Mouse (Mus musculus) heart, embryonic 13.5 days (tissue): ENCODE data around the gene Anp32a. TPM values are rescaled to one million over a fixed set of nuclear protein-coding genes. Genes with fewer than 3 reads are reported as not detected.

Experiments used
- ATAC-seq: fragments of 200-750 bp; cut with Nextera tagmentation; 2 replicates; pipeline ENCODE4 v1.8.0; 2017; ENCODE audit warnings: moderate TSS enrichment; ENCODE audit not compliant: insufficient number of reproducible peaks, low FRiP score, low TSS enrichment; ENCODE audit errors: extremely low read depth
- H3K27ac ChIP-seq: fragments of 300-500 bp; sonication (generic); replicated peaks from 2 replicates; pipeline ENCODE4 v1.5.1; 2015; ENCODE audit warnings: moderate library complexity, mild to moderate bottlenecking, inconsistent platforms
- H3K27me3 ChIP-seq: fragments of 300-500 bp; sonication (generic); replicated peaks from 2 replicates; pipeline ENCODE4 v1.6.1; 2015; ENCODE audit warnings: mild to moderate bottlenecking, inconsistent platforms
- H3K36me3 ChIP-seq: fragments of 300-500 bp; sonication (generic); 2 replicates; pipeline ENCODE4 v1.6.1; 2015; ENCODE audit warnings: mild to moderate bottlenecking, inconsistent platforms
- H3K4me1 ChIP-seq: fragments of 300-500 bp; sonication (generic); 2 replicates; pipeline ENCODE4 v1.6.1; 2015; ENCODE audit warnings: inconsistent platforms
- H3K4me2 ChIP-seq: fragments of 300-500 bp; sonication (generic); 2 replicates; pipeline ENCODE4 v1.6.1; 2015; ENCODE audit warnings: inconsistent platforms, mild to moderate bottlenecking, moderate library complexity
- H3K4me3 ChIP-seq: fragments of 300-500 bp; sonication (generic); 2 replicates; pipeline ENCODE4 v1.5.1; 2015; ENCODE audit warnings: moderate library complexity, mild to moderate bottlenecking, inconsistent platforms
- H3K9ac ChIP-seq: fragments of 300-500 bp; sonication (generic); 2 replicates; pipeline ENCODE4 v1.6.1; 2015; ENCODE audit warnings: inconsistent platforms, mild to moderate bottlenecking, moderate library complexity
- H3K9me3 ChIP-seq: fragments of 300-500 bp; sonication (generic); 2 replicates; pipeline ENCODE4 v1.6.1; 2016; ENCODE audit warnings: inconsistent platforms
- WGBS: fragments of 180-500 bp; shearing (Covaris S2); methylation state at CpG from one replicate; pipeline ENCODE4 v1.1.7; 2015; ENCODE audit warnings: mixed read lengths; 5-methylcytosine and 5-hydroxymethylcytosine counted together
- polyA plus RNA-seq: library from polyadenylated mRNA; unstranded; fragments of >200 nt; fragmentation: Nextera tagmentation; extraction: Ambion mirVana; gene quantifications from 2 replicates; pipeline ENCODE4 v1.2.1, GENCODE M21; 2015

Gene Anp32a
- polyA plus RNA-seq, 1 experiment from 2014 or later: 150 TPM

- Histone ChIP-seq H3K9me3 (no peaks in the 10 kb centered on the region), H3K36me3 (peaks cover 33% of the 10 kb centered on the region), H3K4me1 (peaks cover 93% of the 10 kb centered on the region), H3K27me3 (no peaks in the 10 kb centered on the region), H3K9ac (no peak overlapping the region), H3K4me2 (no peak overlapping the region), H3K27ac (0 out of 2 replicates have a peak overlapping the region, but pooled peaks have one; percentile 10), H3K4me3 (no peak overlapping the region)
- no peak for ATAC-seq
- 62% methylated on average over 9 of the region's 9 CpGs for WGBS
These were observed 29.1 kb downstream of the Anp32a start for GRCm38 (mm10) chr9:62370186-62370585.

GRCm38 (mm10) chr9:62370648-62371280 lies 29.7 kb downstream of the Anp32a start:
- Histone ChIP-seq H3K9me3 (no peaks in the 10 kb centered on the region), H3K4me1 (peaks cover 87% of the 10 kb centered on the region), H3K27me3 (no peaks in the 10 kb centered on the region), H3K36me3 (peaks cover 39% of the 10 kb centered on the region), H3K9ac (no peak overlapping the region), H3K4me2 (no peak overlapping the region), H3K4me3 (no peak overlapping the region), H3K27ac (0 out of 2 replicates have a peak overlapping the region, but pooled peaks have one; percentile 10)
- no peak for ATAC-seq
- WGBS: 48% methylated on average over 6 of the region's 6 CpGs

DNA sequence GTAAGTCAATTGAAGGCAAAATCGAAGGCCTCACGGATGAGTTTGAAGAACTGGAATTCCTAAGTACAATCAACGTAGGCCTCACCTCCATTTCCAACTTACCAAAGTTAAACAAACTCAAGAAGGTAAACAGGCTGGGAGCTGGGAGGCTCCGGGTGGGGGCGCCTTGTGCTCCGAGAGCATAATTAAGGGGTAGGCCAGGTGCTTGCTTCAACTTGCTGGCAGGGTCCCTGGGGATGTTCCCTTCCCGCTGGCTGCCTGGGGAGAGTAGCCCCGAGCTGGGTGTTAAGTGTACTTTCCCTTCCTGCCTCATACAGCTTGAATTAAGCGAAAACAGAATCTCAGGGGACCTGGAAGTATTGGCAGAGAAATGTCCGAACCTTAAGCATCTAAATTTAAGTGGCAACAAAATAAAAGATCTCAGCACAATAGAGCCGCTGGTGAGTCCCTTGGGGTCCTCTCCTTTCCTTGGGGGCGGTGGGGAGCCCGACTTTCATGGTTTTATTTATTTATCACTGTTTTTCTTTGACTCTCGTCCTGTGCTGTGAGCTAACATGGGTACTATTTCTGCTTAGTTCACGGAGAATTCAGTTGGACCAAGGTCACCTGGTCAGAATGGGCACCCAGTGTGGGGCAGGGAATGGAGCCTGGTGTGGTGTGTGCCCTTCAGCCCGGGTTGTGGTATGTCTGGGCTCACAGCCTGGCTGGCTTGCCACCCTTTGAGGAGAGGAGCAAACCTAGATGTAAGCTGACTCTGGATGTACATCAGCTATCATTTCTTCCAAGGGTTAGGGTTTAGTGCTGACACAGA lies 30.9 kb downstream of the Anp32a start:
- Histone ChIP-seq H3K4me1 (peaks cover 75% of the 10 kb centered on the region), H3K27me3 (no peaks in the 10 kb centered on the region), H3K36me3 (peaks cover 50% of the 10 kb centered on the region), H3K9ac (no peak overlapping the region; the same call in 1 of the 2 replicates), H3K4me2 (no peak overlapping the region), H3K4me3 (no peak overlapping the region), H3K9me3 (no peaks in the 10 kb centered on the region), H3K27ac (no peak overlapping the region)
- ATAC-seq: no peak
- 77% methylated on average over 16 of the region's 16 CpGs for WGBS

DNA sequence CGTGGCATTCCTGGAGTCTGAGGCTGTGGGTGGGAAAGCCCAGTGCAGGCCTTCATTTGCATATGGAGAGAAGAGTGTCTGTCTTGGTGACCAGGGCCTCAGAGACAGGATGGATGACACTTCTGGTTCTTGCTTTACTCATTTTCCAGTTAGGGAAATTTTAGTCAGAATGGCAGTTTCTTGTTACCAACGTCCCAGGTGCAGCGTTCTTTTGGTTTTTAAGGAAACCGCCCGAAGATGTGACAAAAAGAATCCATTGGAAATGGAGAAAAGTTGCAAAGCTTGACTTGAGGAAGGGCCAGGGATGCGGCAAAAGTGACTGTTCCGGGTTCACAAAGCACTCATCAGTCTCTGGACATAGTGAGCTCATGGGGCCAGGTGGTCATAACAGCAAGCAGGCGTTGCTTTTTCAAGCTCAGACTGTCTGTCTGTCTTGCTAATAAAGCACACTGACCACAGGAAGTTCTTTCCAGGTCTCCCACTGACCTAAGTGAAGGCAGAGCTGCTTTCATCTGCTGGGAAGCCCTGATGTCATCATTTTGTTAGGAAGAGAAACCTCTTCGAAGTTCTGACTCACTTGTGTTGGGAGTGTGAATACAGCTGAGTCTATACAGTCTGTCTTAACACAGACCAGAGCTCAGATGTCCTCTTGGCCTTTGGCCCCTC lies 31.6 kb downstream of the Anp32a start:
- Histone ChIP-seq H3K27me3 (no peaks in the 10 kb centered on the region), H3K4me3 (no peak overlapping the region), H3K36me3 (peaks cover 58% of the 10 kb centered on the region), H3K27ac (peak overlapping the region; percentile 39; the same call in 1 of the 2 replicates), H3K9me3 (no peaks in the 10 kb centered on the region), H3K9ac (no peak overlapping the region), H3K4me1 (peaks cover 68% of the 10 kb centered on the region), H3K4me2 (no peak overlapping the region)
- 77% methylated on average over 9 of the region's 9 CpGs for WGBS
- ATAC-seq: no peak

GRCm38 (mm10) chr9:62373222-62374123 lies 32.4 kb downstream of the Anp32a start:
- Histone ChIP-seq H3K36me3 (peaks cover 66% of the 10 kb centered on the region), H3K9me3 (no peaks in the 10 kb centered on the region), H3K27ac (peak overlapping the region; percentile 51), H3K4me2 (no peak overlapping the region), H3K4me1 (peaks cover 60% of the 10 kb centered on the region), H3K27me3 (no peaks in the 10 kb centered on the region), H3K9ac (no peak overlapping the region), H3K4me3 (no peak overlapping the region)
- ATAC-seq: no peak
- WGBS: 52% methylated on average over 18 of the region's 18 CpGs

GRCm38 (mm10) chr9:62374276-62374675 lies 33.2 kb downstream of the Anp32a start:
- no peak for ATAC-seq
- peak overlapping the region; percentile 33; the same call in 1 of the 2 replicates for H3K27ac ChIP-seq
- peaks cover 52% of the 10 kb centered on the region for H3K4me1 ChIP-seq
- no peak overlapping the region for H3K4me2 ChIP-seq
- peaks cover 71% of the 10 kb centered on the region for H3K36me3 ChIP-seq
- H3K9ac ChIP-seq: no peak overlapping the region
- 63% methylated on average over 3 of the region's 3 CpGs for WGBS
- no peaks in the 10 kb centered on the region for H3K9me3 ChIP-seq
- no peaks in the 10 kb centered on the region for H3K27me3 ChIP-seq
- no peak overlapping the region for H3K4me3 ChIP-seq

DNA sequence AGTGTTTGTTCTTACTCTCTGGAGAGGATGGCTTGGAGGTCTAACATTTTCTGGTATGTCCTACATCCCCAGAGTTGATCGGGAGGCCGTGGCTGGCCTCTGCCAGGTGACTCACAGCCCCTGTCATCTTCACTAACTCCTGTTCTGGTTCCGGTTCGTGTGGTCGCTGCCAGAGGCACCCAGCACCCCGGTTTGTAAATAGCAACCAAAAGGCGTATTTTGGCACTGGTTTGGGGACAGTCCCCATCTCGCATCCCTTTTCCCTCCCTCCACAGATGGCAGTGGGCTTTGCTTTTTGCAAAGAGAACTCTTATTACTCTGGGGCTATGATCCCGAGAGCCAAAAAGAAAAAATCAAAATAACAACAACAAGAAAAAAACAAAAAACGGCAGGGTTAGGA lies 36.8 kb downstream of the Anp32a start:
- H3K36me3 ChIP-seq: peaks cover 75% of the 10 kb centered on the region
- H3K4me1 ChIP-seq: peaks cover 54% of the 10 kb centered on the region
- H3K4me3 ChIP-seq: no peak overlapping the region
- no peaks in the 10 kb centered on the region for H3K9me3 ChIP-seq
- H3K27ac ChIP-seq: no peak overlapping the region
- WGBS: 92% methylated on average over 10 of the region's 10 CpGs
- H3K27me3 ChIP-seq: no peaks in the 10 kb centered on the region
- no peak for ATAC-seq
- no peak overlapping the region for H3K4me2 ChIP-seq
- H3K9ac ChIP-seq: no peak overlapping the region

DNA sequence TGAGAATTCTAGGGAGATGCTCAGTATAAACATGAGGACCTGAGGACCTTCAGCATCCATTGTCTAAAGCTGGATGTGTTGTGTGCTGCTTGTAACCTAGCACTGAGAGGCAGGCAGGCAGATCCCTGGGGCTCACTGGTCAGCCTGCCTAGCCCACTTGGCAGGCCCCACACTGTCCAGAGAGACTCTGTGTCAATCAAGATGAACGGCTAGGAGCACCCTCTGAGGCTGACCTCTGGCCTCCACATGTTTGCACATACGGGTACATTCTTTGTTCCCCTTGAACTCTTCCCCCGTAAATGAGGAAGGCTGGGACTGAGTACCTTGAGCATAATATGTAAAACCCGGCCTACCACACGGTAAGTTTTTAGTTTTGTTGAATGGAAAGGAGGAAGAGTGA lies 39.3 kb downstream of the Anp32a start:
- H3K4me2 ChIP-seq: no peak overlapping the region
- ATAC-seq: no peak
- H3K9ac ChIP-seq: peak overlapping the region; percentile 24; the same call in 1 of the 2 replicates
- peaks cover 52% of the 10 kb centered on the region for H3K36me3 ChIP-seq
- H3K4me1 ChIP-seq: peaks cover 33% of the 10 kb centered on the region
- no peaks in the 10 kb centered on the region for H3K9me3 ChIP-seq
- peak overlapping the region; percentile 82 for H3K27ac ChIP-seq
- H3K4me3 ChIP-seq: no peak overlapping the region
- no peaks in the 10 kb centered on the region for H3K27me3 ChIP-seq
- WGBS: 67% methylated on average over 5 of the region's 5 CpGs

GRCm38 (mm10) chr9:62381402-62381913 lies 40.4 kb downstream of the Anp32a start:
- Histone ChIP-seq H3K4me3 (no peak overlapping the region), H3K36me3 (peaks cover 41% of the 10 kb centered on the region), H3K4me2 (peak overlapping the region; percentile 15; the same call in 1 of the 2 replicates), H3K9me3 (no peaks in the 10 kb centered on the region), H3K27ac (peak overlapping the region; percentile 82), H3K9ac (peak overlapping the region; percentile 24; the same call in 1 of the 2 replicates), H3K4me1 (peaks cover 33% of the 10 kb centered on the region), H3K27me3 (no peaks in the 10 kb centered on the region)
- ATAC-seq: peak; percentile 31; the same call in 1 of the 2 replicates
- WGBS: 27% methylated on average over 8 of the region's 8 CpGs

- WGBS: 63% methylated on average over 10 of the region's 10 CpGs
These were observed 41.5 kb downstream of the Anp32a start for GRCm38 (mm10) chr9:62382519-62383084.

More at GRCm38 (mm10) chr9:62382519-62383084, 41.5 kb downstream of the Anp32a start:
- Histone ChIP-seq H3K4me1 (peaks cover 33% of the 10 kb centered on the region), H3K4me3 (no peak overlapping the region), H3K4me2 (no peak overlapping the region), H3K9me3 (no peaks in the 10 kb centered on the region), H3K27ac (peak overlapping the region; percentile 82; the same call in 1 of the 2 replicates), H3K27me3 (no peaks in the 10 kb centered on the region), H3K36me3 (peaks cover 30% of the 10 kb centered on the region), H3K9ac (0 out of 2 replicates have a peak overlapping the region, but pooled peaks have one; percentile 30)
- no peak for ATAC-seq
